Mouse (Mus musculus): ENCODE data around the gene Cpeb3. TPM values are rescaled to one million over a fixed set of nuclear protein-coding genes. Genes with fewer than 3 reads are reported as not detected.

The Cpeb3 gene
- polyA plus RNA-seq, 1 experiment: 8.0 TPM

GRCm38 (mm10) chr19:37022146-37022545 is 186.3 kb downstream of the Cpeb3 start:
- no peak for TF ChIP-seq CTCF (IDR thresholded peaks at IDR 0.05; ENCODE audit: low read depth, low read length)
- no peak for TF ChIP-seq POLR2A (IDR thresholded peaks at IDR 0.05; ENCODE audit: borderline replicate concordance, low read depth, low read length)
- peaks cover 4% of the 10 kb centered on the region for H3K4me1 ChIP-seq (ENCODE audit: control insufficient read depth, insufficient read depth, low read length)
- no peak overlapping the region for H3K4me3 ChIP-seq (ENCODE audit: insufficient read depth, low read length)
- no peak overlapping the region for H3K27ac ChIP-seq (ENCODE audit: insufficient read depth, low read depth, low read length)

- no peak for TF ChIP-seq POLR2A (IDR thresholded peaks at IDR 0.05; ENCODE audit: borderline replicate concordance, low read depth, low read length)
- TF ChIP-seq CTCF (IDR thresholded peaks at IDR 0.05; ENCODE audit: low read depth, low read length): no peak
- Histone ChIP-seq H3K4me1 (ENCODE audit: control insufficient read depth, insufficient read depth, low read length) (peaks cover under 1% of the 10 kb centered on the region), H3K4me3 (ENCODE audit: insufficient read depth, low read length) (no peak overlapping the region)
Observed at GRCm38 (mm10) chr19:37020951-37021350, 187.4 kb downstream of the Cpeb3 start.

GRCm38 (mm10) chr19:37020531-37020930 is 187.9 kb downstream of the Cpeb3 start:
- Histone ChIP-seq H3K4me1 (ENCODE audit: control insufficient read depth, insufficient read depth, low read length) (no peaks in the 10 kb centered on the region), H3K4me3 (ENCODE audit: insufficient read depth, low read length) (no peak overlapping the region), H3K27ac (ENCODE audit: insufficient read depth, low read depth, low read length) (no peak overlapping the region)
- TF ChIP-seq POLR2A (IDR thresholded peaks at IDR 0.05; ENCODE audit: borderline replicate concordance, low read depth, low read length) (no peak), CTCF (IDR thresholded peaks at IDR 0.05; ENCODE audit: low read depth, low read length) (no peak)

More at GRCm38 (mm10) chr19:37020951-37021350, 187.4 kb downstream of the Cpeb3 start:
- H3K27ac ChIP-seq (ENCODE audit: insufficient read depth, low read depth, low read length): no peak overlapping the region

DNA sequence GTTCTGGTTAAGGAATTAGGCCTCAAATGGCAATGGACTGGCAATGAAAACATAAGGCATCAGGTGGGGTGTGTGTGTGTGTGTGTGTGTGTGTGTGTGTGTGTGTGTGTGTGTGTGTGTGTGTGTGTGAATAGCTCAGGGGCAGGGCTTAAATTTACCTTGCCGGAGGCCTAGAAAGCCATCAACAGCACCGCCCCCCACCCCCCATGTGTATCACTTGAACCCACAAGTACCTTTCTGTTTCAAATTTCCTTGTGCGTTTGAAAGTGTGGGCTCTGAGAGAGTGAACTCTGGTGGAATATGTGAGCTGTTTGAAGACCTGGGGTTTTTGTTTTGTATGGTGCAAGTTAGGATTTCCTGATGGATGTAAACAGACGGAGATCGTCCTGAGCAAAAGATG is 189.5 kb downstream of the Cpeb3 start:
- TF ChIP-seq CTCF (IDR thresholded peaks at IDR 0.05; ENCODE audit: low read depth, low read length) (no peak), POLR2A (IDR thresholded peaks at IDR 0.05; ENCODE audit: borderline replicate concordance, low read depth, low read length) (no peak)
- no peak overlapping the region for H3K27ac ChIP-seq (ENCODE audit: insufficient read depth, low read depth, low read length)
- no peaks in the 10 kb centered on the region for H3K4me1 ChIP-seq (ENCODE audit: control insufficient read depth, insufficient read depth, low read length)
- H3K4me3 ChIP-seq (ENCODE audit: insufficient read depth, low read length): no peak overlapping the region

DNA sequence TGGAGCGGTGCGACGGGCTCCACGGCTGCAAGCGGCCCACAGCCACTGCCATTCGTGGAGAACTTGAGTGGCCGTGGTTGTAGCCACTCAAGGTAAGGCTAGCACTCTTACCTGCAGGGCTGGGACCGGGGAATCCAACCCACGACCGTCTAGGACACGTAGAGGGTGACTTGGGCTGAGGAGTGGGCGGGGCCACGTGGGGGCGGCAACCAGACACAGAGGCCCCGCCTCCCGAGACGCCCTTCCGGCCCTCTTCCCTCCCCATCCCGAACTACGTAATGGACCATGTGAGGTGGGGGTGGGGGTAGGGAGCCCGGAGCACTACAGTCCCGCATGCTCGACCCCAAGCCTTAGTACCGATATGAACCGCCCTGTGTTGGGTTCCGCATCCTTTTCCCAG is 190.0 kb downstream of the Cpeb3 start:
- no peak overlapping the region for H3K4me3 ChIP-seq (ENCODE audit: insufficient read depth, low read length)

GRCm38 (mm10) chr19:37016890-37017289 is 191.5 kb downstream of the Cpeb3 start:
- Histone ChIP-seq H3K4me3 (ENCODE audit: insufficient read depth, low read length) (no peak overlapping the region), H3K4me1 (ENCODE audit: control insufficient read depth, insufficient read depth, low read length) (no peaks in the 10 kb centered on the region), H3K27ac (ENCODE audit: insufficient read depth, low read depth, low read length) (no peak overlapping the region)
- TF ChIP-seq CTCF (IDR thresholded peaks at IDR 0.05; ENCODE audit: low read depth, low read length): no peak
- no peak for TF ChIP-seq POLR2A (IDR thresholded peaks at IDR 0.05; ENCODE audit: borderline replicate concordance, low read depth, low read length)

More for the DNA sequence above, 190.0 kb downstream of the Cpeb3 start:
- no peak overlapping the region for H3K27ac ChIP-seq (ENCODE audit: insufficient read depth, low read depth, low read length)
- no peak for TF ChIP-seq CTCF (IDR thresholded peaks at IDR 0.05; ENCODE audit: low read depth, low read length)
- TF ChIP-seq POLR2A (IDR thresholded peaks at IDR 0.05; ENCODE audit: borderline replicate concordance, low read depth, low read length): no peak
- no peaks in the 10 kb centered on the region for H3K4me1 ChIP-seq (ENCODE audit: control insufficient read depth, insufficient read depth, low read length)

DNA sequence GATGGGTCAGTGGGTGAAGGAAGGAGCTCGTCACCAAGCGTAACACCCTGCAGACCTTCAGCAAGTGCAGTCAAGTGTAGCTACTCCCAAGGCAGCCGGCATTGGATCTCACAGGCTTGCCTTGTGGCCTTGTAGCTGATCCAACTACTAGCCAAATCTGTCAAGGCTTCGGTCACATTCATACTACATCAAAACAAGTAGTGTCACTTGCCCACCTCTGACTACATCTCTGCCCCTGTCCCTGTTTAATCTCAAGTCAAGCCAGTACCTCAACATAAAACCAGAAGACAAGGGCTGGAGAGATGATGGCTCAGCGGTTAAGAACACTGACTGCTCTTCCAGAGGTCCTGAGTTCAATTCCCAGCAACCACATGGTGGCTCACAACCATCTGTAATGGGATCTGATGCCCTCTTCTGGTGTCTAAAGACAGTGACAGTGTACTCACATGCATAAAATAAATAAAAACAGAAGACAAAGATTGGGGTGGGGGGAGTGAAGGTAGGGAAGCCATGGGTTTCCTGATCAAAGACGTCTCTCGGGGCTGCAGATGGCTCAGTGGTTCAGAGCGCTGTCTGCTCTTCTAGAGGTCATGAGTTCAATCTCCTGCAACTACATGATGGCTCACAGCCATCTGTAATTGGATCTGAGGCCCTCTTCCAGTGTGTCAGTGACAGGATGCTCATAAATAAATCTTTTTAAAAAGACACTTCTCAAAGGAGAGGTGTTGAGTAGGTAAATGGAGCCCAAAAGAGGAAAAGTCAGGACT is 194.0 kb downstream of the Cpeb3 start:
- TF ChIP-seq CTCF (IDR thresholded peaks at IDR 0.05; ENCODE audit: low read depth, low read length) (no peak), POLR2A (IDR thresholded peaks at IDR 0.05; ENCODE audit: borderline replicate concordance, low read depth, low read length) (no peak)
- Histone ChIP-seq H3K4me1 (ENCODE audit: control insufficient read depth, insufficient read depth, low read length) (no peaks in the 10 kb centered on the region), H3K27ac (ENCODE audit: insufficient read depth, low read depth, low read length) (no peak overlapping the region), H3K4me3 (ENCODE audit: insufficient read depth, low read length) (no peak overlapping the region)

- Histone ChIP-seq H3K4me3 (ENCODE audit: insufficient read depth, low read length) (no peak overlapping the region), H3K4me1 (ENCODE audit: control insufficient read depth, insufficient read depth, low read length) (no peaks in the 10 kb centered on the region), H3K27ac (ENCODE audit: insufficient read depth, low read depth, low read length) (no peak overlapping the region)
- TF ChIP-seq POLR2A (IDR thresholded peaks at IDR 0.05; ENCODE audit: borderline replicate concordance, low read depth, low read length) (no peak), CTCF (IDR thresholded peaks at IDR 0.05; ENCODE audit: low read depth, low read length) (no peak)
Observed at GRCm38 (mm10) chr19:37013461-37013860, 194.9 kb downstream of the Cpeb3 start.

GRCm38 (mm10) chr19:37009878-37010281 is 198.5 kb downstream of the Cpeb3 start:
- Histone ChIP-seq H3K4me3 (ENCODE audit: insufficient read depth, low read length) (no peak overlapping the region), H3K4me1 (ENCODE audit: control insufficient read depth, insufficient read depth, low read length) (no peaks in the 10 kb centered on the region), H3K27ac (ENCODE audit: insufficient read depth, low read depth, low read length) (no peak overlapping the region)
- TF ChIP-seq CTCF (IDR thresholded peaks at IDR 0.05; ENCODE audit: low read depth, low read length) (no peak), POLR2A (IDR thresholded peaks at IDR 0.05; ENCODE audit: borderline replicate concordance, low read depth, low read length) (no peak)

- Histone ChIP-seq H3K4me1 (ENCODE audit: control insufficient read depth, insufficient read depth, low read length) (no peaks in the 10 kb centered on the region), H3K4me3 (ENCODE audit: insufficient read depth, low read length) (no peak overlapping the region), H3K27ac (ENCODE audit: insufficient read depth, low read depth, low read length) (no peak overlapping the region)
- no peak for TF ChIP-seq POLR2A (IDR thresholded peaks at IDR 0.05; ENCODE audit: borderline replicate concordance, low read depth, low read length)
- TF ChIP-seq CTCF (IDR thresholded peaks at IDR 0.05; ENCODE audit: low read depth, low read length): no peak
Observed at GRCm38 (mm10) chr19:37004557-37004956, 203.8 kb downstream of the Cpeb3 start.

Other genes starting within 250 kb of the Cpeb3 start
- 87.5 and 98.0 TPM in 2 replicates for gene March5, start 1.1 kb downstream of the Cpeb3 start, polyA plus RNA-seq (2012; ENCODE audit: insufficient read depth, insufficient read length, missing spikeins)
- 23.3 and 24.8 TPM in 2 replicates for gene Ide, start 129.3 kb upstream of the Cpeb3 start, polyA plus RNA-seq (2012; ENCODE audit: insufficient read depth, insufficient read length, missing spikeins)
- gene Kif11, start 167.8 kb upstream of the Cpeb3 start, polyA plus RNA-seq (2012; ENCODE audit: insufficient read depth, insufficient read length, missing spikeins): 34.8 and 34.9 TPM in 2 replicates
- gene Hhex, start 226.2 kb upstream of the Cpeb3 start, polyA plus RNA-seq (2012; ENCODE audit: insufficient read depth, insufficient read length, missing spikeins): 62.3 and 71.5 TPM in 2 replicates

Measured in bone marrow macrophage, adult 2 months (primary cell).